Mouse (Mus musculus) right cerebral cortex, postnatal 4 days (tissue): ENCODE results near the gene Rinl.

Source experiments
- DNase-seq: peaks from one replicate; pipeline ENCODE4 v3.0.0-alpha.2; 2022

Gene Rinl

DNA sequence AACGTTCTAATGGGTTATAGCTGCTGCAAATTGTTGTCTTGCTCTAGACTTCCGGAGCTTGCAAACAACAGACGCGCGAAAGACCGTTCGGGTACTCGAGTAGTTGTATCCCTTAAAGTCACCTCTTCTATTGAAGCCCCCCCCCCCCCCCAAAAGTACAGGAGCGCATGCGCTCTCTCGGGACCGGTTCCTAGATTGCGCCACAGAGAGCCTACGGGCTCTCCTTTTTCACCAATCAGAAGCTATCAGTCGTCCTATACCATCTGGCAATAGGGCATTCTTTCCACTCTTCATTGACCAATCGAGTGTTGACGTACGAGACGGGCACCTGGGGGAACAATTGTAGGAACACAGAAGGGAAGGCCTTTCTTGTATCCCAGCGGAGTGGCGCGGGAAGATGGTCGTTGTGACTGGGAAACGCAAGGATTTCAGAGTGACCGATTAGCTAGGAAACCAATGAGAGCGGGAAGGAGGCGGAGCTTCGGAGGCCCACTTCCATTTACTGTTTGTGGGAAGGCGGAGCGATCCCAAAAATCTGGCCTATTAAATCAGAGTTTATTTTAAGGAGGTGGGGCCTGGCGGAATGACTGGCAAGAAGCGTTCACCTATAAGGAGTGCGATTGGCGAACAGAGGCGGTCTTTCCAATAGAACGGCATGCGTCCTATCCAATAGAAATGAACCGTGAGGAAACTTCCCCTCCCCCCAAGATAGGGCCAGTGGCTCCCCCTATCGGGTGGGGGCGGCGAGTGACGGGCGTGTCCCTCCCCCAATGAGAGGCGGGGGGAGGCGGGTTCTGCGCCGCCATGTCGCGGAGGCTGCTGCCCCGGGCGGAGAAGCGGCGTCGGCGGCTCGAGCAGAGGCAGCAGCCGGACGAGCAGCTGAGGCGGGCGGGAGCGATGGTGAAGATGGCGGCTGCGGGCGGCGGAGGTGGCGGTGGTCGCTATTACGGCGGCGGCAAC is 21.6 kb downstream of the Rinl start:
- peak; percentile 98 for DNase-seq

DNA sequence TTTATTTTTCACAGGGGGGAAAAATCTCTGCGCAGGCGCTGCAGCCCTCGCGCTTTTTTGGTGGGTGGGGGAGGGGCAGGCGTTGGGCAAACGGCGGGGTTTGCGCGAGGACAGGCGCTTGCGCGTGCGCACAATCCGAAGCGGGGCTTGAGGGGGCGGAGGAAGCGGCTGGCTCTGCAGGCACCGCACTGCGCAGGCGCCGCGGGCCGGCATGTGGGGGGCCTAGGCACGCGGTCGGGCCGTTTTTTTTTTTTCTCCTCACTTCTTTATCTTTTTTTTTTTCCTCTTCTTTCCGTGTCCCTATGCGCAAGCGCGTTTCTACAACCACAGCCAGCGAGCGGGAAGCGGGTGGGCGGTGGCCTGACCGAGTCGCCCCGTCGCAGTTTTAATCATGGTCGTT is 22.5 kb downstream of the Rinl start:
- peak; percentile 99 for DNase-seq

DNA sequence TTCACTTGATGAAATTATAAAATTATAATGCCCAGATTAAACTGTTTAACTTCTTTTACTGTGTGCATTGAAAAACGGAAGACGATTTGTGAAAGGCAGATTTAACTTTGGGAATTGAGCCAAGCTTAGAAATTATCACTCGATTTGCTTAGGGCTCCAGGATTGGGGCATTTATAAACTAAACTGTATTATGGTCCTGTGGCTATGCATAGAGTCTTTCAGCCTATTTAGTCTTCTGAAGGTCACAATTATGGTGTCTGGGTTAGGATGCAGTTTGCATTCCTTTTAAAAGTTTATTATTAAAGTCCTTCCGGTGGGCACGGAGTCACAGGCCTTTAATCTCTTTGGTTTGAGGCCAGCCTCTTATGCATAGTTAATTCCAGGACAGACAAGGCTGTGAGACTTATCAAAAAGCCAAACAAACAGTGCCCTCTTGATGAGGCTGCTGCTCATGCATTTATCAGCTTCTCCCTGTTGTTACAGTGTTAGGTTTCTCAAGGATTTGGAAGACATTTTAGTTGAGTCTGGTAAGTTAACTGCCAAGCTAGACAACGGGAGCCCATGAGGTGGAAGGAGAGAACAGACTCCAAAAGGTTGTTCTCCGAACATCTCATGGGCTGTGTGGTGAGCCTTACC is 23.0 kb downstream of the Rinl start:
- DNase-seq = no peak

DNA sequence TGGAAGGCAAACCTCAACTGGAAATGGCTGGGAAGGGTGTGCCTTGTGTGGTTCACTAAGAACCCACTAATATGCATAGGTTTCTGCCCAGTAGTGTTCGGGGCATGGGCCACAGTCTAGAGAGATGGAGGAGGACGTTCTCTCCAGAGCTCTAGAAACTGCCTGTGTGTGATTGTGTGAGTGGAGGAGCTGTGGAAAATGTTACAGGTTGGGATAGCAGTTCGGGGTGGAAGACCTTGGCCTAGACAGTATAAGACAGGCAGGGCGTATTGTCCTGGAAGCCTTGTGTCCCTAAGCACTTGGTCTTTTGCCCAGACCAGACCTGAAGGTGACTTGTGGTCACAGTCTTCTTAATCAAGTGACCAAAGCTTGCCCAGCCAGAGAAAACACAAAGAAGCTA is 23.7 kb downstream of the Rinl start:
- no peak for DNase-seq

DNA sequence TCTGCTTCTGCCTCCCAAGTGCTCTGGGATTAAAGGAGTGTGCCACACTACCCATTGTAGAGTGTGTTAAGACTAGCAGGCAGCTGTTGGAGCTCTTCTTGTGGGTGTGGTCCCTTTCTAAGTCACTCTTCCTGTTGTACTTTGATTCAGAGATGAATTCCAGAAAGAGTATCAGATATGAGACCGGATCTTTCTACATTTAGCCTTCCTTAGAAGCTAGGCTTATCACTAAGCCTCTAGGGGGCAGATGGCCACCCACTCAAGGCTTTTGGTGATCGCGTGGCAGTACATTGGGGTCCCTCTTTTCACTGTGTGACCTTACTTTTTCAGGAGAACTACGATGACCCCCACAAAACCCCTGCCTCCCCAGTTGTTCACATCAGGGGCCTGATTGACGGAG is 24.2 kb downstream of the Rinl start:
- DNase-seq = no peak

DNA sequence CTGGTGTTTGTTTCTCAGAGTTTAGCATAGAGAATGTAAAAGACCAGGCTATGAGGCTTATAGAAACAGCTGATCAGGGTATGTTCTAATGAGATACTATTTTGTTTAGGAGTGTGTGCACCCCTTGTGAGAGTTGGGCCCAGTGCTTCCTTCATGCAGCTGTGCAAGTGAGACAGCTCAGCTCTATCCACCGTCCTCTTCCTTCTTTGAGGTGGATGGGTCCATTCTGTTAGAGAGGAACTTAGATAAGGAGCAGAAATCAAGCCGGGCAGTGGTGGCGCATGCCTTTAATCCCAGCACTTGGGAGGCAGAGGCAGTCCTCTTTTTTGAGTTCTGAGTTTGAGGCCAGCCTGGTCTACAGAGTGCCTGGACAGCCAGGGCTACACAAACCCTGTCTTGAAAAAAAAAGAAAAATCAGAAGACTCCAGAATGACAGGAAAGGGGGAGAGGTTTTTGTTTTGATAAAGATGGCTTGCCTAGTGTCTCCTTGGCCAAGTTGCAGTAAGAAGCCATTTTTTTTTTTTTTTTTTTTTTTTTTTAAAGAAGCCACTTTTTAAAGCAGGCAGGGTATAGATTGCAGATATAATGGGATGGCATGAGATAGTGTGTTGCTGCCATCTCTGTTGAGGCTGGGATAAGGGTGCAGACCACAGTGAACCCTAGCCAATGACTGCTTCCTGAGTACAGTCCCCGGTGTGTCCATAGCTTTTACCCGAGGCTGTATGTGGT is 25.7 kb downstream of the Rinl start:
- DNase-seq = no peak

DNA sequence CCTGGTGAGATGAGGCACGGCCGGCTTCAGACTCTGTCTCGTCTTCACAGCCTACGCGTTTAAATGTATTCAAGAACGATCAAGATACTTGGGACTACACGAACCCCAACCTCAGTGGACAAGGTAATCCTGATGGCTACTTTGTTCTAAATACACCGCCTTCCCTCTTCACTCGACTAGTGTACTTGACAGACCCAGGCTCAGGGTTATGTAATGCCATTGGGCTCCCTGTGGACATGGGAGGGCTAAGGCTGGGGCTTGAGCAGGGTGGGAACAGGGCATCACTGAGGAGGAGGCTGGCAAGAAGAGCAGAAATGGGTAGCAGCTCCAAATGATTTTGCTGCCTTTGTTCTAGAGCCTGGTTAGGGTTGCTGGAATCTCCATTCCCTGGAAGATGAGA is 26.5 kb downstream of the Rinl start:
- no peak for DNase-seq

DNA sequence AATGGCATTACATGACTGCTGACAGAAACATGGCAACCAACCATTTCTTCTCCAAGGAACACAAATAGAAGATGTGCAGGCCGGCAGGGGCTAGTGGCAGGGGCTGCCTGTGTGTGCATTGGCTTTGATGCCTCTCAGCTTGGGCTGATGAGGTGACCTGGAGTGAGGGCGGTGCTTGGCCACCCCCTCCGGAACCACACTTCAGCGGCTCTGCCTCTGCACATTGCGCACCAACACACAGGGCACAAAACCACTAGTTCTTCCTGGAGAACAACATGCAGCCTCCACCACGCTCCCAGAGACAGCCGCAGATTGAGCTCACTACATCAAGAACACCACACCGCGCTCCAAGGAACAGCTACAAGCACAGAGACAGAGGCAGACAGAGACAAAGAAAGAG is 27.4 kb downstream of the Rinl start:
- DNase-seq = no peak

DNA sequence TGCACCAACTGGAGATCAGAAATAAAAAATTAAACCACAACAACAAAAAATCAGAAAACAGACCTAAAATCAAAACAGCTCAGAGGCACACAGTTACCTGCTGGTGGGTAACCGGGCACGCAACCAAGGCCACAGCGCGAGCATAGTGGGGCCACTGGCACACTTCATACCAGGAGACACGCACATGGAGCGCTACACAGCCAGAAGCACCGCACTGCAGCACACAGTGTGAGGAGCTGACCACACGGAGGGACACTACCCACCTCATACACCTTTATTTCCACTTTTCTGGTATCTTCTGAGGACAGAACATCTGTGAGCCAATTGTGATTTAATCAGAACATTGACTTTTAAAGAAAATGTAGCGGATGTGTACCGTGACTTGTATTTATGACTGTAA is 28.2 kb downstream of the Rinl start:
- no peak for DNase-seq

DNA sequence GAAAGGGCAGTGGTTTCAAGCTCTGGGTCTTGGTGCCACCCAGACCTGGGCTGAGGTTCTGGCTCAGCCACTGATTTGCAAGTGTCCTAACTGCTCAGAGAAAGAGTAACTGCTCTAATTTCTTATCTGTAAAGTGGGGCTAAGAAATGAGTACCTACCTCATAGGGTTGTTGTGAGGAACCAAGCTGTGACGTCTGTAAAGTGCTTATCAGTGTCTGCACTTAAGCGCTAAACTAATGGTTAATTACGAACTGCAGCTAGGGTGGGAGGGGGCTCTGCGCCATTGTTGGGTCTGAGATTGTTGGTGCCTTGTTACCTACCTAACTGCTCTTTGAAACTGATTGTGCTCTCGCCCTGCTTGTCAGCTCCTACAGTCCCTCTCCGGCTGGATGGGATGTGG is 28.8 kb downstream of the Rinl start:
- no peak for DNase-seq

DNA sequence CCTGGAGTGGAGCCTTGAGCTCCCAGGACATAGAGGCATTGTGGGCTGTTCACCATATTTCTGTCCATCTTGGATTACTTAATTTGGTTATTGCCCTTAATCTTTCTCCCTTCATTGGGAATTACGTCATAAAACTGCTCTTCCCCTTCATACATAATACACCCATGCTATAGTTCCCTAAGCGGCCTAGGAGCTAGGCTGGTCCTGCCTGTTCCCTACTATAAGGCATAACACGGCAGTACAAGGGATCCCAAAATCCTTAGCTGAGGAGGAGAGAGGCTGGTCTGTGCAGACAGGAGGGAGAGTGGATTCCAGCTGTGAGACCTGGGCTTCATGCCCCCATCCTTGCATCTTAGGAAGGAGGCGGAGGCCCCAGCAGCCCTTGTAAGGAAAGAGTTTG is 29.2 kb downstream of the Rinl start:
- no peak for DNase-seq

DNA sequence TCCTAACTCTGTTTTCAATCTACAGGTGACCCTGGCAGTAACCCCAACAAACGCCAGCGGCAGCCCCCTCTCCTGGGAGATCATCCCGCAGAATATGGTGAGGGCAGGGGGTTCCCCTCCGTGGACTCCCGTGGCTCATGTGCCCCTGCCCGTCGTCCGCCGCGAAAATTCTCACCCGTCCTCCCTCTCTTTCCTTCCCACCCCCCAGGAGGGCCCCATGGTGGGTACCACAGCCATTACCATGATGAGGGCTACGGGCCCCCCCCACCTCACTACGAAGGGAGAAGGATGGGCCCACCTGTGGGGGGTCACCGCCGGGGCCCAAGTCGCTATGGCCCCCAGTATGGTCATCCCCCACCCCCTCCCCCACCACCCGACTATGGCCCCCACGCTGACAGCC is 29.7 kb downstream of the Rinl start:
- no peak for DNase-seq

DNA sequence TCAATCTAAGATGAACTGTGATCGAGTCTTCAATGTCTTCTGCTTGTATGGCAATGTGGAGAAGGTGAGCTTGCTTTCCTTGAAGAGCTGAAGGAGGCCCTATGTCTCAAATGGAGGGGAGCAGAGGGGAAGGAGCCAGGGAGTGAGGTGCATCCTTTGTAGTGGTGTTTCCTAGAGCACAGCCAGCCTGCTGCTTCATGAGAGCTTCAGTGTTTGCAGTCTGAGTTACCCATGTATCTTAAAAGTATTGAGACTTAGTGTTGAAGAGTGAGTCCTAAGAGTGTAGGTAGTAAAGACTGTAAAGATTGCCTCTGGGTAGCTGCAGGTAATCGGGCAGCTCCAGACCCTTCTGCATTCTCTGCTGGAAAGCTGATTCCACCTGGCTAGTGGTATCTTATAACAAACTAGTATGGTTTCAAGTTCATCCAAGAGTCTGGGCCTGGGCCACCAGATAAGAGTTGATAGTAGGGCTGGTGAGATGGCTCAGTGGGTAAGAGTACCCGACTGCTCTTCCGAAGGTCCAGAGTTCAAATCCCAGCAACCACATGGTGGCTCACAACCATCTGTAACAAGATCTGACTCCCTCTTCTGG is 30.2 kb downstream of the Rinl start:
- DNase-seq = no peak

DNA sequence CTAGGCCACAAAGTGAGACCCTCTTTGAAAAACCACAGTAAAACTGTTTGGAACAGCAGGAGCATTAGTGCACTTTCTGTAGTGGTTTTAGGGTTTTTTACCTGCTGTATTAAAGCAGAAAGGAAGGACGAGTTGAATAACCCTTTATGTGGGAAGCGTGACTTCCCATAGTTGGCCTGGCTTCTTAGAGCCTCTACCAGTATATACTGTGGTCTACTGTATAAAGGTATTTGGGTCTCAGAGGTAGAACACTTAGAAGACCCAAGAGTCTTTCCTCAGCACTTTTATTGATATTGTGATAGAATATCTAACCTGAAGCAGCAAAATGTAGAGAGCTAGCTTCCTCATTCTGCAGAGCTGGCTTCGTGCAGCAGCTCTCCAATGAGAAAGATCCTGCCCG is 30.8 kb downstream of the Rinl start:
- DNase-seq = no peak

DNA sequence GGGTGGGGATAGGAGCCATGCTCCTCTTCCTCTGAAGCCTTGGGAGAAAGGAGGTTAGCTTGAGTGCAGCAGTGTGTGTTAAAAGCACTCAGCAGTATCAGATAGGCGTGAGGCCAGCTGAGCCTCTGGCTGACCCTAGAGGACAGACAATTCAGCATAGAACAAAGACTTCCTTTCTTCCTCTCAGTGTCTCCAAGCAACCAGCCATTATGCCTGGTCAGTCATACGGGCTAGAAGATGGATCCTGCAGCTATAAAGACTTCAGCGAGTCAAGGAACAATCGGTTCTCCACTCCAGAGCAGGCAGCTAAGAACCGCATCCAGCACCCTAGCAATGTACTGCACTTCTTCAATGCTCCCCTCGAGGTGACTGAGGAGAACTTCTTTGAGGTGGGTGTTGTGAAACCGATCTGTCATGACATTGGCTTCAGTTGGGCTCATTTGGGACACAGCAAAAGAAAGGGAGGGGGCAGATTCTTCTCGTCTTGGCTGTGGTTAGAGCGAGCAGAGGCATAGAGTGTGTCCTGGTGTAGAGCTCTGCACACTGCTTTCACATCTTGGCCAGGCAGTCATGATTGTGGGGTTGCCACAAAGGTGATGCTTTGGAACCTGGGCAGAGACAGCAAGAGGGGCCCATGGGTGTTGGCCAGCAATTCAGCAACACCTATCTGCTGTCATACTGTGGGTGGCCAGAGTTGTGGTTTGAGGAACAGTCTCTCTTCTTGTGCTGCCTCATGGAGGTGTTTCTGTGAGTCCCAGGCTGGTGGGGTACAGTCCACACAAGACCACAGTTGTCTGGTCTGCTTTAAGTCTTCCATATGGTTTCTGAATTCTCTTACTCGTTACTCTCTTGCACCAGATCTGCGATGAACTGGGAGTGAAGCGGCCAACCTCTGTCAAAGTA is 31.8 kb downstream of the Rinl start:
- no peak for DNase-seq

DNA sequence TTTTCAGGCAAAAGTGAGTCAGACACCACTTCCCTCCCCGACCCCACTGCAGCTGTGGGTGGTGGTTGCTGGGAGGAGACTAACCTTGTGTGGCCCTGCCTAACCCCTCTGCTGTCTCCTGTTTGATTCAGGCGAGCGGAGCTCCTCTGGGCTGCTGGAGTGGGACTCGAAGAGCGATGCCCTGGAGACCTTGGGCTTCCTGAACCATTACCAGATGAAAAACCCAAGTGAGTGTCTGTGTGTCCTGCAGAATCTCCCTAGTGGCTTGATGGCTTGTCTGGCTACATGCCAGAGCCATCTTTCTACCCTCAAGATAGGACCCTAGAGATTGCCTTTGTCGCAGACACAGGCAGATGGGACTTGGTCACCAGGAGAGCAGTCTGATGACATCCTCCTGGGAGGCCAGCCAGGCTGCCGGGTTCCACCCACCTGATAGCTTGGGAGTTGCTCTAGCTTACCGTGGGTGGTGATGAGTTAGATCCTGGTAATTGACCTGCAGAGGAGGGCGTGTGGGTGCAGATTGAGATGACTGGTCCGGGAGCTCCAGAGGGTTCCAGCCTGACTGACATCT is 32.6 kb downstream of the Rinl start:
- no peak for DNase-seq

DNA sequence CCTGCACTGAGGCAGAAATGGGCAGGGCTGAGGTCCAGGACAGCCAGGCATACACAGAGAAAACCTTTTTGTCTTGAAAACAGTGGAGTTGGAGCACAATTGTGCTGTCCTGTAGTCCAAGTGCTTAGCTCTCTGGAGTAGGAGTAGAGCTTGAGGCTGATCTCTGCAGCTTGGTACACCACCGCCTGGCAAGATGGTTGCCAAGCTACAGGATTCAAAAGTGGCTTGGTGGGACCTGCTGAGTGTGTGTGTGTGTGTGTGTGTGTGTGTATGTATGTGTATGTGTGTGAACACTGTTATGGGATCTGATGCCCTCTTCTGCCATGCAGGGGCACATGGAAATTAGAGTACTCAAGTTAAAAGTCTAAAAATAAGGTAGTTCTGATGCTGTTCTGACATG is 33.8 kb downstream of the Rinl start:
- no peak for DNase-seq

DNA sequence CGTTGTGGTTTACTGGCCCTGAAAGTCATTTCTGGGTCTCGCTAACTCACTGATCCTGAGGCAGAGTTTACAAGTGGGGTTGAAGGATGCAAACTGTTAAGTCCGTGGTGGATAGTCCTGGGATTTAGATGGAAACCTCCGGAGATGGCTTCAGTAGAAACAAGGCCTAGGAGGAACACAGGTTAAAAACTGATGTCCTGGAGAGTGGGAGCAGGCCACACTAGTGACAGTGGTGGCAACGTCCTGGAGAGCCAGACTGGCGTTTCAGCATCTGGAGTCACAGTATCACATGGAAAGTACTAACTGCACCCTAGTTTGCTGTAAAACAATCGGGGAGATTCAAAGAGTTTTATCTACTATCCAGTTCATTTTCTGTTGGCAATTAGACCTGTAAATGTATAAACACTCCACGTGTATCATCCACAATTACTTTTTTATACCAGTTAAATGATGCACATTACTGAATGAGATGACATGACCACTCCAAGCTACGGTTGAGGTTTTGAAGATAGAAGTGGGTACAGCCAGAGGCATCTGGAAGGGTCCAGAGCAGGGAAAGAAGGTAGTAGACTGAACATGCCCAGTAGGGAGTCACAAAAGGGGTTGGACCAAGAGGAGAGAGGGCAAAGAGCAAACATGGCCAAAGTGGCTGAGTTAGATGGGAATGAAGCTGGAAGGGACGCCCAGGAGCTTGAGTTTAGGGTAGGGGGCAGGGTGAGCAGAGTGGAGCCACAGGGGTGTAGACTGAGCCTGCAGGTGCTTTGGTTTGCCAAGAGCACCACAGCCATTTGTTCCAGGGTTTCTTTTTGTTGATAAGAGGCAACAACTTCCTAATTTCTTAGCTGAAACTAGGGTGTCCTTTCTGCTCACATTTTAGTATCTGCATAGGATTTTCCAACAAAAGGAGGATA is 34.5 kb downstream of the Rinl start:
- no peak for DNase-seq

DNA sequence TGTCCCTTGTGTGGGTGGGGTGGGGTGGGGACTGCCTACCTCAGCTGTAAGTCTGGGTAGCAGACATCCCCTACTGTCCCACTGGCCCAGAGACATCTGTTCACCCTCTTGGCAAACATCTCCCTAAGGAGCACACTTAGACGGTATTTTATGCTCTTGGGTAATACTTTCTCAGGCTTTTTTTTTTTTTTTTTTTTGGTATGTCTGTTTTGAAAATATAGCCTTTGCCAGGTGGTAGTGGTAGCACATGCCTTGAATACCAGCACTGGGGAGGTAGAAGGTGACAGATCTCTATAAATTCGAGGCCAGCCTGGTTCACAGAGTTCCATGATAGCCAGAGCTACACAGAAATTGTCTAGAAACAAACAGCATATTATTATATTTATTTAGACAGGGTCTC is 35.2 kb downstream of the Rinl start:
- DNase-seq = no peak

DNA sequence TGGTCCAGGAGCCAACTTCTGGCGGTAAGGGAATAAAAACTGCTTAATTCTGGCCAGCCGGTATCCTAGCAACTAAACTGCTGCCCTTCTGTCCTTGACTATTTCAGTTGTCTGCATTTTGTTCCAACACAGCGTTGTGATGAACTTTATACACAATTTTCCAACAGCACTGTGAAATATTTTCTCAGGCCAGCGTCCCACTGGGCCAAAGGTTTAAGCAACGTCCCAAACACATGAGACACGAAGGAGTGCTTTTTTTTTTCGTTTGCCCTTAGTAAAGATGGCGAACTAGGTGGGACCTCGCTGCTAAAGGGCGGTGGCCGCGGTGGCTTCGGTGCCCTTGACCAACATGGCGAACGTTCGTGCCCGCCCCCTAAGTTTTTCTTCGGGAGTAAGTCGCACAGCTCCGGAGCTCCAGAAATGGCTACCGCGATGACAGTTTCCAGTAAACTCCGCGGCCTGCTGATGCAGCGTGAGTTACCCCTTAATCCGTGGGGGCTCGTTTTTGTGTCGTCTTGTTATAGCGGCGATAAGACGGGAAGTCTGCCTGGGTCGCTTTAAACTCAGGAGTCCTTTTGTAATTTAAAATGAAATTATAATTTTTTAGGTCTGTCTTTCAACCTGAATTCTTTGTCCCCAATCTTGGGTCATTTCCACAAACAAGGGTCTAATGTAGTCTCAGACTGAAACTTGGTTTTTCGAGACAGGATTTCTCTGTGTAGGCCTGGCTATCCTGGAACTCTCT is 36.3 kb downstream of the Rinl start, which contains the start of gene Ech1:
Gene Ech1 (plus strand): TSS at position 277 of the 745 bp plus-strand sequence.
- peak; percentile 84 for DNase-seq
